Mouse (Mus musculus): ENCODE data around the gene Masp2. TPM values are rescaled to one million over a fixed set of nuclear protein-coding genes. Genes with fewer than 3 reads are reported as not detected.

Gene Masp2
- polyA plus RNA-seq, 1 experiment: 1.6 TPM

DNA sequence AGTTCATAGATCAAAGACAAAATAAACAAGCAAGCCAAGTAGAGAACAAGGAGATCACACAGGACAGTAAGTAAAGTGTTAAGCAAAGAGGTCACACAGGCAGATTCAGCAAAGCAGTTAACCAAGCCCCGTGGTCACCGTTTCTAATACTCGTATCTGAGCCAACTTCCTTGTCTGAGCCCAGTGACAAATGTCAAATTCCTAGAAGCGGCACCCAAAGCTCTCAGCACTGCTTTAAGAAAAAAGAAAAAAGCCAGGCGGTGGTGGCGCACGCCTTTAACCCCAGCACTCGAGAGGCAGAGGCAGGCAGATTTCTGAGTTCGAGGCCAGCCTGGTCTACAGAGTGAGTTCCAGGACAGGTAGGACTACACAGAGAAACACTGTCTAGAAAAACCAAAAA is 15.7 kb upstream of the Masp2 start:
- no peak for TF ChIP-seq CTCF (IDR thresholded peaks at IDR 0.05; ENCODE audit: borderline replicate concordance, extremely low read depth, insufficient read depth, insufficient read length)
- TF ChIP-seq POLR2A (IDR thresholded peaks at IDR 0.05; ENCODE audit: borderline replicate concordance, extremely low read depth, insufficient read depth, insufficient read length, poor library complexity, severe bottlenecking): no peak
- DNase-seq (ENCODE audit: low read depth): no peak

DNA sequence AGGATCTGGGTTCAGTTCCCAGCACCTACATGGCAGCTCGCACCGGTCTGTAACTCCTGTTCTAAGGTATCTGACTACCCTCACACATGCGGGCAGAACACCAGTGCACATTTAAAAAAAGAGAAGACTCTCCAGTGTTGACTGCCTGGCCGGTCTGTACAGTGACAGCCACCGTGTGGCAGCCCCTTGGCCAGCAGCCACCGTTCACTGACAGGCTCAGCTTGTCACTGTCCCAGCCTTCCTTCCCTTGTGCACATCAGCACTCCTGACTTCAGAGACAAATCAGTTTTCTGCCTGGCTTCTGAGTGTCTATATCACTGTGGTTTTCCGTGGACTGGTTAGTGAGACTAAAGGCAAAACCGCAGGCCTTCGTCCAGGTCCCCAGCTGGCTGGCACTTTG is 13.6 kb upstream of the Masp2 start:
- peak; percentile 31 for DNase-seq (ENCODE audit: low read depth)

DNA sequence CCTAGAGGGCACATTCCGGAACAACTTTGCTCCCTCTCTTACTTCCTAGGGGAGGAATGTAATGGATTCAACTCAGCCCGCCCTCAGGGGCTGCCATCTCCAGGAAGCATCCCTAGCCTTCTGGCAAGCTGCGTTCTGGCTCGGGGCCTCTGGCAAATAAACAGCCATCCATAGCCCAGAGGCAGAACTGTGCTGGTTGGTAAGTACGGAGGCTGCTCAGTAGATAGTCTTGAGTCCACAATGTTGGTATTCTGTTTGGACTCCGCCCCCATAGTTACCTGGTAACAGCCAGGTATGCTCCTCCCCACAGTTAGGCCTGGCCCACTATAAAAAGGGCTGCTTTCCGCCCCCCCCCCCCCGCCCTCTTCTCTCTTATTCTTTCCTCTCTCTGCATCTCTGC is 12.8 kb upstream of the Masp2 start:
- peak; percentile 60 for DNase-seq (ENCODE audit: low read depth)
- TF ChIP-seq CTCF (IDR thresholded peaks at IDR 0.05; ENCODE audit: borderline replicate concordance, extremely low read depth, insufficient read depth, insufficient read length) (no peak), POLR2A (IDR thresholded peaks at IDR 0.05; ENCODE audit: borderline replicate concordance, extremely low read depth, insufficient read depth, insufficient read length, poor library complexity, severe bottlenecking) (no peak)

More for the DNA sequence above, 13.6 kb upstream of the Masp2 start:
- TF ChIP-seq CTCF (IDR thresholded peaks at IDR 0.05; ENCODE audit: borderline replicate concordance, extremely low read depth, insufficient read depth, insufficient read length) (no peak), POLR2A (IDR thresholded peaks at IDR 0.05; ENCODE audit: borderline replicate concordance, extremely low read depth, insufficient read depth, insufficient read length, poor library complexity, severe bottlenecking) (no peak)

DNA sequence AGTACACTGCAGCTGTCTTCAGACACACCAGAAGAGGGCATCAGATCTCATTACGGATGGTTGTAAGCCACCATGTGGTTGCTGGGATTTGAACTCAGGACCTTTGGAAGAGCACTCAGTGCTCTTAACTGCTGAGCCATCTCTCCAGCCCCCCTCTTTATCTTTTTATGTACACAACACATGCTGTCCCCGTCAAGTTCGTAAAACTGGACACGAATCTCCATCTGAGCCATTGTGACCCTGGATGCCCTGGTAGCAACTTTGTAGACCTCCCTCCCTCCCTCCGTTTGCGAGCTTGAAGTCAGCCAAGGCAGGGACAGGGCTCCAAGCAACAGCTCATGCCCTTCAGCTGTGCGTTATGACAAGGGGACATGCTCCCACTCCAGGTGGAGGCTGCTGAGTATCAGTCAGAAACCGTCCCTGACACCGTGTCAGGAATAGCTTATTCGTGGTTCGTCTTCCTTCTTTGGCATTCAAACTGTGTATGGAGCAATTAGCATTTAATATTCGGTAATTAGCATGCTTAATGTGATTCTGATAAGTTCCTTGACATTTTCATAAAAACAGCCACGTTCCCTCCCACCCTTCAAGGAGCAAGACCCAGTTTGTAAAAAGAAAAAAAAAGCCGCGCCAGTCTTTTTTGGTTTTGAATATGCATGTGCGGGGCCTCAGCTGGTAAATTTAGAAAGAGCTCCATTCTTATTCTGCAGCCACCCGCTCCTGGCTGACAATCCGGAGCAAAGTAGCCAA is 11.8 kb upstream of the Masp2 start:
- DNase-seq (ENCODE audit: low read depth): no peak
- no peak for TF ChIP-seq CTCF (IDR thresholded peaks at IDR 0.05; ENCODE audit: borderline replicate concordance, extremely low read depth, insufficient read depth, insufficient read length)
- TF ChIP-seq POLR2A (IDR thresholded peaks at IDR 0.05; ENCODE audit: borderline replicate concordance, extremely low read depth, insufficient read depth, insufficient read length, poor library complexity, severe bottlenecking): no peak

DNA sequence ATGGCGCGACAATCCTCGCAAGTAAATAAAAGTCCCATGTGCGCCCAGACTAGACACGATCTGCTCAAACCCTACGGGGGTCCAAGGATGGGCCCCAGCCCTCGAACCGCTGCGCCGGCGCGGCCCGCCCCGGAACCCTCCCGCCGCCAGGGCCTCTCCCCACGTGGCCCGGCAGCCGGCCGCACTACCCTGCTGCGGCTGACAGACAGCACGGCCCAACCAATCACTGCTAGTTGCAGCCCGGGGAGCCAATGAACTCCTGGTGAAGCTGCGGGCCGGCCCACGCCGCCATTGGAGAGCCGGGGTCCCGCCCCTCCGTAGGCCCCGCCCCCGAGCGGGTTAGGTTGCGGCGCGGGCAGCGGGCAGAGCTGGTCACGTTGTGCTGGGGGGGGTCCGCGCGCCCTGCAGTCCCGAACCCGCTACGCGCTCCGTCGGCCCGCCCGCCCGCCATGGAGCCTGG is 11.2 kb upstream of the Masp2 start, which contains the start of gene Srm:
Gene Srm, plus strand, starts transcription at position 333 of the 460 bp plus-strand sequence.
- peak; percentile 99 for DNase-seq (ENCODE audit: low read depth)
- TF ChIP-seq POLR2A (IDR thresholded peaks at IDR 0.05; ENCODE audit: borderline replicate concordance, extremely low read depth, insufficient read depth, insufficient read length, poor library complexity, severe bottlenecking) (peak; percentile 57; the same call in 1 of the 2 replicates), CTCF (IDR thresholded peaks at IDR 0.05; ENCODE audit: borderline replicate concordance, extremely low read depth, insufficient read depth, insufficient read length) (no peak)

DNA sequence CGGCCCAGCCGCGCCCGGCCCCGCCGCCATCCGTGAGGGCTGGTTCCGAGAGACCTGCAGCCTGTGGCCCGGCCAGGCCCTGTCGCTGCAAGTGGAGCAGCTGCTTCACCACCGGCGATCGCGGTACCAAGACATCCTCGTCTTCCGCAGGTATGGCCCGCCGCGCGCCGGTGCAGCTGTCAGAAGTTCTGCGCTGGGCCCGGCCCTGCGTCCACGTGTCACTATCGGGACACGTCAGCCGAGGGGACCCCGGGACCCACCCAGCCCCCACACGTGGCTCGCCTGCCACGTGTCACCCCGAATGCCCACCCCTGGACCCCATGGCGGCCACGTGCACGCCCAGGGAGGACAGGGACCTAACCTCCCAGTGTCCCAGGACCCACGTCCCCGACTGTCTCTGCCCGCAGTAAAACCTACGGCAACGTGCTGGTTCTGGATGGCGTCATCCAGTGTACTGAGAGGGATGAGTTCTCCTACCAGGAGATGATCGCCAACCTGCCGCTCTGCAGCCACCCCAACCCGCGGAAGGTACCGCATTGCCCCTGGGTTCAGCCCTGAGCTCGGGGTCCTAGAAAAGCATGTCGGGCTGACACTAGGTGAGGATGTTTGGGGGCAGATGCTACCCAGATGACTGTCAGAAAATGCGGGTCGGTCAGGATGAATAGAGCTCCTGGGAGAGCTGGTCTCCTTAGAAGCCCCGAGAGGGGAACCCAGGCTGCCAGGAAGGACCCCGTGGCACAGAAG is 10.5 kb upstream of the Masp2 start:
- DNase-seq (ENCODE audit: low read depth): peak; percentile 43
- TF ChIP-seq POLR2A (IDR thresholded peaks at IDR 0.05; ENCODE audit: borderline replicate concordance, extremely low read depth, insufficient read depth, insufficient read length, poor library complexity, severe bottlenecking) (no peak), CTCF (IDR thresholded peaks at IDR 0.05; ENCODE audit: borderline replicate concordance, extremely low read depth, insufficient read depth, insufficient read length) (no peak)

DNA sequence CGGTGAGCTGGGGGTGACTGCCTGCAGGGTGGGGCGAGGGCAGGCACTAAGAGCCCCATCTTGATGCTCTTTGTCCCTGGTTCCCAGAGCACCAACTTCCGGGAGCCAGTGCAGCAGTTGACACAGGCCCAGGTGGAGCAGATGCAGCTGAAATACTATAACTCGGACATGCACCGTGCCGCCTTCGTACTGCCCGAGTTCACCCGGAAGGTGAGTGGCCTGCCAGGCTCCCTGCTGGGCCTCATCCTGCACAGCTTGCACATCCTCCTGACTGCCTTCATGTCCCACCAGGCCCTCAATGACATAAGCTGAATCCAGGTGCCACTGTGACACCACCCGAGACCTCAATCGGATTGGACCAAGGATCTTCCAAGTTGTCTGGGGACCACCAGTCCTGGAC is 8.4 kb upstream of the Masp2 start:
- no peak for TF ChIP-seq POLR2A (IDR thresholded peaks at IDR 0.05; ENCODE audit: borderline replicate concordance, extremely low read depth, insufficient read depth, insufficient read length, poor library complexity, severe bottlenecking)
- TF ChIP-seq CTCF (IDR thresholded peaks at IDR 0.05; ENCODE audit: borderline replicate concordance, extremely low read depth, insufficient read depth, insufficient read length): no peak
- no peak for DNase-seq (ENCODE audit: low read depth)

DNA sequence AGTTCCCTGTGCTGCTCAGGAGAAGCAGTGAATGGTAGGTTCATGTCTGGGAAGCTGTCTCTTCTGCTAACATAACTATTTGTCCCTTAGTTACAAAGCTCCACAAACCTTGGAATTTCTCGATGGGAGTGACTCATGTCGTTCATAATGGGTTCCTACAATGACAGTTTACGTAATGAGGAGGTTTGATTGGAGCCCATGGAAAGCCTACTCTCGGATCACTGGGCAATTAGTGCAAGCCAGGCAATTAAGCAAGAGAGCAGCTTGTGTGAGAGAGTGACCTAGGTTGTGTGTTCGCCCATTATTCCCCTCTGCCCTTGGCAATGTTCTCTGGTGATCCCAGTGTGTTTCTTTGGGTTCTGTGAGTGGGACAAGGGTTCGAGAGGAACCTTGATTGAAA is 6.4 kb upstream of the Masp2 start:
- TF ChIP-seq POLR2A (IDR thresholded peaks at IDR 0.05; ENCODE audit: borderline replicate concordance, extremely low read depth, insufficient read depth, insufficient read length, poor library complexity, severe bottlenecking) (no peak), CTCF (IDR thresholded peaks at IDR 0.05; ENCODE audit: borderline replicate concordance, extremely low read depth, insufficient read depth, insufficient read length) (no peak)
- DNase-seq (ENCODE audit: low read depth): peak; percentile 60

DNA sequence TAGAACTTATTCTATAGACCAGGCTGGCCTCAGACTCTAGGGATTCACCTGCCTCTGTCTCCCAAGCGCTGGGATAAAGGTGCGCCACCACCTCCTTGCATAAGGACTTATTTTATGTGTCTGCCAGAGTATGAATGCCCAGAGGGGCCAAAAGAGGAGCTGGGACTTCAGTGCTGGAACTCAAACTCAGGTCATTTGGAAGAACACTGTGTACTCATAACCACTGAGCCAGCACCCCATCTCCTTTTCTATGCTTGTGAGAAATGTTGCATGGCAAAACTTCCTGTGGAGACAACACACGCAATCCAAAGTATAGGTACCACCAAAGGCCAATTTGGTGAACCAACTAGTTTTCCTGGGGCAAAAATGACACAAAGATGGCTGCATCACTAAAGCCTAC is 5.6 kb upstream of the Masp2 start:
- TF ChIP-seq POLR2A (IDR thresholded peaks at IDR 0.05; ENCODE audit: borderline replicate concordance, extremely low read depth, insufficient read depth, insufficient read length, poor library complexity, severe bottlenecking) (no peak), CTCF (IDR thresholded peaks at IDR 0.05; ENCODE audit: borderline replicate concordance, extremely low read depth, insufficient read depth, insufficient read length) (no peak)
- no peak for DNase-seq (ENCODE audit: low read depth)

DNA sequence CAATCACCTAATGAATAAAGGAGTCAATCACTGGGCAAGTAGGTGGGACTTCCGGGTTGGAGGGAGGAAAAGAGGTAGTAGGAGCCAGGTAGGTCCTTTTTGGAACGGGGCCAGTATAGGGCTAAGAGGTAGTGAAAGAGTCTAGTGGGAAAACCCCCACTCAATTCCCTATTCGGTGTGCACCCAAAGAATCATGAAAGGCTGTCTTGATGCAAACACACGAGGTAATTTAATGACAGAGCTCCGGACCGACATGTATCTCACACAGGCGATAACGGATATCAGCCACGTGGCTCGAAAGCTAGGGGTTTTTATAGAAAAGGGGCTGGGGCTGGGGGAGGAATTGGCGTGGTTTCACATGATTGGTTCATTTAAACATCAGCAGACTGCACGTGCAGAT is 3.5 kb upstream of the Masp2 start:
- DNase-seq (ENCODE audit: low read depth): no peak
- TF ChIP-seq CTCF (IDR thresholded peaks at IDR 0.05; ENCODE audit: borderline replicate concordance, extremely low read depth, insufficient read depth, insufficient read length) (no peak), POLR2A (IDR thresholded peaks at IDR 0.05; ENCODE audit: borderline replicate concordance, extremely low read depth, insufficient read depth, insufficient read length, poor library complexity, severe bottlenecking) (no peak)

DNA sequence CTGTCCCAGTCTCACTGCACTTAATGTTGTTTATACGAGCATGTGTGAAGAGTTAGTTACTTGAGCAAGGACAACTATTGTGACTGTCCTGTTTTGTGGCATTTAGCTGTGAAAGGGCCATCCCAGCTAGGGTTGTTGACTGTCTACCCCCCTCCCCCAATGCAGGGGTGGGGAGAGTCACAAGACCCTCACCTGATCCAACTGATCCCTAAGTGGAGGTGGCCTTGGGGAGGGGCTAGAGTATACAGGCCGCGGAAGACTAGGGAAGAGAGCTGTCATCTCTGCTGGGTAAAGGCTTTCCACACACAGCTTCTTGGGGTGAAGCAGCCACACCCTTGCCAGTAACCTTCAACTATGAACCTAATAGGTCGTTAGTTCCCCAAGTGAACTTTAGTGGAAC is 2.0 kb upstream of the Masp2 start:
- DNase-seq (ENCODE audit: low read depth): no peak
- no peak for TF ChIP-seq CTCF (IDR thresholded peaks at IDR 0.05; ENCODE audit: borderline replicate concordance, extremely low read depth, insufficient read depth, insufficient read length)
- TF ChIP-seq POLR2A (IDR thresholded peaks at IDR 0.05; ENCODE audit: borderline replicate concordance, extremely low read depth, insufficient read depth, insufficient read length, poor library complexity, severe bottlenecking): no peak

Data from brain, embryonic 14.5 days (tissue).